Mouse (Mus musculus) brain, adult 2 months (tissue): Measurements from ENCODE around the gene Syt12.
"Not testable (repeated sequence)": the region's sequence is repeated elsewhere in the genome, so short reads cannot be mapped to it uniquely, and the experiment has no call there.

ENCODE experiments used
- DNase-seq: peaks from one replicate; pipeline ENCODE4 v3.0.0; 2011; ENCODE audit warnings: low read depth, low spot score

Syt12 gene

DNA sequence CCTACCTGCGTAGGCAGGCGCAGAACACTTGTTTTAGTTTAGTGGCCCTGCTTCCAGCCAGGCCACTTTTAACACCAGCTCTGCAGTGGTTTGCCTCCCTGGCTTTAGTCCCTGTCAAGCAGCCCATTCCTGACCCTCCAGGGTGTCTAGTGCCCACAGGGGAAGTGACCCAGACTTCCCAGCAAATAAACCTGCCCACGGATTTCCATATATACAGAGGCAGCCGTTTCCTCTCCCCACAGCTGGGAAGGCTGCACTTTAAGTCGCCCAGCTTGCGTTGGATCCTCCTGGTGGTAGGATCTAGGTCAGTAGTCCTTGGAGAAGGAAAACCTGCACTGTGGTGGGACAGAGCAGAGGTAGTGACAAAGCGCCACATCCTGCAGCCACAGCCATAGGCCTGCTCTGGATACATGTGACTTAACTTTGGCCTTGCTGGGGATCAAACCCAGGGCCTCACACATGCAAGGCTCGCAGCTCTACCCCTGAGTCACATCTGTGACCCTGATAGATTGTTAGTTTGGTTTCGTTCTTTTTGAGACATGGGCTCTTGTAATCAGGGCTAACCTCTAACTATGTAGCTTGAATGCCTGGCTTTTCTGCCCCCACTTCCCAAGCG is 13.9 kb upstream of the Syt12 start:
- DNase-seq, result no peak

DNA sequence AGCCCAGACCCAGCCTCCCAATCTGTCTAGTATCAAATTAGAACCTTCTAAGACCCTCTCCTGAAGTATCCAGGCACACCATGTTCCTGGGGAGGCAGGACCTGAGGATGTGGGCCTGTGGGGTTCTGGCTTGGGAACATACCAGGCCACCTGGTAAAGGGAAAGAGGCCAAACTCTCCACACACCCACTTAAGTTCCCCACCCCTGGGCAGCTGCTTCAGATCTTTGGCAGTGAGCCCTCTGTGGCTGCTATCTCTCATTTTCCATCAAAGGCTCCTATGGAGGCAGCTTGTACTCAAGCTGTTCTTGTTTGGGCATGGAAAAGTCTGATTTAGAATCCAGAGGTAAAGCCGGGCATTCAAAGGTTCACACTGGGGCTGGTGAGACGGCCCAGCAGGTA is 10.6 kb upstream of the Syt12 start:
- DNase-seq, result peak; percentile 68

DNA sequence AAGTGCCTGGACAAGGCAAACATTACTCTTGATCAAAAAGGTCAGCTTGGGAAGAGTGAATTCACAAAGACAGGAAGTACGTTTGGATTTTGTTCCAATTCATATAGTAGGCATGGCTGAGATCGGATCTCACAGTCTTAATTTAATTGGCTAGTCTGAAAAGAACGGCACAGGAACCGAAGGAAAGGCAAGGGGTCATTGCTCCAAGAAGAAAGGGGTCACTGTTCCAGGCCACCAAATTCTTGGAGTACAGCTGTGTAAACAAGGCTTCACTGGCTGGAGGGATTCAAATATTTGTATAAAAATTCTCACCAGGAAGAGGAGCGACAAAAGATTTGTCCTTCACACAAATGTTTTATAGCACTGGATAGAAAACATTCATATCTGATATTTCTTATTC is 7.8 kb upstream of the Syt12 start:
- no peak for DNase-seq

DNA sequence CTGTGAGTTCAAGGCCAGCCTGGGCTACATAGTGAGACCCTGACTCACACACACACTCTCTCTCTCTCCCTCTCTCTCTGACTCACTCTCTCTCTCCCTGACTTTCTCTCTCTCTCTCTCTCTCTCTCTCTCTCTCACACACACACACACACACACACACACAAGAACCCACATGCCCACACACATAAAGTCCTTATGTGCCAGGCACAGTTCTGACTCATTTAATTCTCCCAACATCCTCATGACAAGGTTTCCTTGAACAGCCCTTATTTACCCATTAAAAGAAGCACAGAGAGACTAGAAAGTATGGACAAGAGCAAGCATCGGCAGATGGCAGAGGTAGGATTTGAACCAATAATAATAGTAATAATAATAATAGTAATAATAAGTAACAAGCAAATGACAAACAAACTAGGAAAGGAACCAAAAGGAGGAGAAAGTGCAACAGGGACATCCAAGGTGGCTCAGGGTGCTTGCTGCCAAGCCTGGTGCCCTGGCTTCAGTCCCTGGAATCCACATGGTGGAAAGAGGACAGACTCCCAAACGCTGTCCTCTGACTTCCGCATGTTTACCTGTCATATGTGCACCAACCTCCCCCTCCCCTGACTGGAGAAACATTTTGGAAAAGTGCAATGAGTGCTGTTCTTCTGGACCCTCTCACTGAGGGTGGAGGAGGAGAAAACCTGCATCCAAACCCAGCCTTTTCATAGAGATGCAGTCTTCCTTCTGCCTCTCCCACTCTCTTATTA is 5.0 kb upstream of the Syt12 start:
- DNase-seq, result peak; percentile 71

DNA sequence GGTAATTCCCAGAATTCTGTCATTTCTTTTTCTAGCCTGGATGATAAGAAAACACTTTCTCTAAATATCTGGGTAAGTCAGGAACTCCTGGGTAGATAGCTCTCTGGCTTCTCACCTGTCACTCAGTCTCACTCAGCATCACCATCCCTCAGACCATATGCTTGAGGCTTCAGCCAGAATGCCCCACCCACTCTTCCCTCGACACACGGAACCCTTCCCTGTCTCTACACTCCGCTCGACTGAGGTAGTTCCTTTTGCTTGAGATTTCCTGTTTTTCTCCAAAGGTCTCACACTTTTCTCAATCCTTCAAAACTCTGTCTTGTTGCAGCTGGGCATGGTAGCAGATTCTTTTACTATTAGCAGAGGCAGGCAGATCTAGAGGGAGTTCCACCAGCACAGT is 4.1 kb upstream of the Syt12 start:
- DNase-seq, result peak; percentile 94

DNA sequence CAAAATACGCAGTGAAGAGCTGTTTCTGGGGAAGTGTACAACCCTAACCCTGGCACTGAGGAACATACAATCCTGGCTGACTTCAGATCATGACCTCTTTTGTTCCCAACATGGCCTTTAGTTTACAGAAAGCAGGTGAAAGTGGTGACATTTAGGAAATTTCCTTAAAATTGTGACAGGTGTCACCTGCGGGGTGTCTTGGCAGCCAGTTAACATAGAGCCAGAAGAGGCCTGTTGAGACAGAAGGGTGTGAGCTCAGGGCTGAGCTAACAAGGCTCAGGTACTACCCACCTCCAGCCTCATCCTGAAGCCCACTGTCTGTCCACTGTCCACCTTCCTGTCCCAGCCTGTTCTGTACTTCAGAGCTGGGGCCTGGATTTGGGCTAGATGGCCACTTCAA is 2.8 kb upstream of the Syt12 start:
- DNase-seq, result peak; percentile 90

DNA sequence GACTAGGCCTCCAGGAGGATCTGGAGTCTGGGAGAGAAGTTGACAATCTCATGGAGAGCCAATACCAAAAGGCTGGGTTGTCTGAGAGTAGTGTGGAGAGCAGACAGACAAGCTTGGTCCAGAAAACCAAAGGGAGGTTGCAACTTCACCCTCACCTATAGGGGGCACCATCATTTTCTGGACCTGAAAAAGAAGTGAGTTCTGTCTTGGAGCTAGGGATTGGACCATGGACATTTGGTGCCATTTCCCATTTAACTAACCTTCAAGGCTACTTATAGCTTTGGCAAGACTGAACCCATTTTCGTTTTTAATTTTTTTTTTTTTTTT is 906 bp upstream of the Syt12 start:
- no peak for DNase-seq

DNA sequence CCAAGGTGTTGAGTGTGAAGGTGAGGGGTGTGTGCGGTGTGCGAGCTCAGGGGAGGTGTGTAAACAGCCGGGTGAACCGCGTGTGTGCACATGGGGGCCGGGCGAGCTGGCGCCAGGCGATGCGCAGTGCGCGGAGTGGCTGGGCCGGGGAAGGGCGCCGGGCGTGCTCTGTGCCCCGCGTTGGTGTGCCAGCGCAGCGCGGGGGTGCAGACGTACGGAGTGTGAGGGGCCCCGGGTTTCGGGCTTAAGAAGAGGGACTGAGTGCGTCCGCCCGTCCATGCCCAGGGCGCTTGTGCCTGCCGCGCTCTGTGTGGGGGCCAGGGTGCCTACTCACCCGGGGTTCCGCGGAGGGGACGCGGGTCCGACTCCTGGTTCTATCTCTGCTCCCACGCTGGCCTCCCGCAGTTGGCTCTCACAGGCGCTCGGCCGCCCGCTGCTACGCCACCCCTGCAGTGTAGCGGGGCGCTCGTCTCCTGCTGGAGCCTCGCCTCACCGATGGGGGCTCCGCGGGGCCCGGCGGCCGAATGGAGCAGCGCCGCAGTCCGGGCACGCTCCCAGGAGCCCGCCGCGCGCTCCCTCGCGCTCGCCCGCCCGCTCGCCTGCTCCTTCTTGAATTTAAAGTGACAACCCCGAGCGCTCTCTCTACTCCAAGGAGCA is 518 bp downstream of the Syt12 start:
- DNase-seq, result peak; percentile 85

DNA sequence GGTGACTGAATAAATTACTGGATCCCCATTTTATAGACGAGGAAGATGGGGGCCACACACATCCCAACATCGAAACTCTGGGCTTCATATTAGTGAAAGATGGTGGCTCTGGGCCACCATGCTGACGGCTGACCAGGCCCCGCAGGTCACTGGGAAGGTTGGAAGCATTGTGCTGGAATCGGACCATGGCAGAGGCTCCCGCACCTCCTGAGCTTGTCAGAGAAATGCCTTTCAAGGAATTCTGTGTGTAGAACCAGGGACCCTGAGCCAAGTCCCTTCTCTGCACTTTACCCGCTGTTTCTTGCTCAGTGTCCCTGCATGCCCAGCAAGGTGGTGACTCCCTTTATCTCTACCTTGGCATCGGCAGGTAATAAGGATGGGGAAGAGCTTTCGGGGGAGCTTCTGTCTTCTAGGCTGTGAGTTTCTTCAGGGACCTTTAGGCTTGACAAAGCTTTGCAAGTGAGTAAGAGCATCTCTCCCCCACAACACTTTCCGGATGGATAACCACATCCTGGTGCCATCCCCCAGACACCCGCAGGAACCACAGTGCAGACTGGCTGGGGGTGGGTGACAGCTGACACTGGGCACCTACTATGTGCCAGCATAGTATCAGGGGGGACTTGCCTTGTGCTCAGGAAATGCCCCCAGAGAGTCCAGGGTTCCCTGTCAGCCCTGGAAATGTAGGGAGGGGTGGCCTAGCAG is 1.9 kb downstream of the Syt12 start:
- peak; percentile 80 for DNase-seq

DNA sequence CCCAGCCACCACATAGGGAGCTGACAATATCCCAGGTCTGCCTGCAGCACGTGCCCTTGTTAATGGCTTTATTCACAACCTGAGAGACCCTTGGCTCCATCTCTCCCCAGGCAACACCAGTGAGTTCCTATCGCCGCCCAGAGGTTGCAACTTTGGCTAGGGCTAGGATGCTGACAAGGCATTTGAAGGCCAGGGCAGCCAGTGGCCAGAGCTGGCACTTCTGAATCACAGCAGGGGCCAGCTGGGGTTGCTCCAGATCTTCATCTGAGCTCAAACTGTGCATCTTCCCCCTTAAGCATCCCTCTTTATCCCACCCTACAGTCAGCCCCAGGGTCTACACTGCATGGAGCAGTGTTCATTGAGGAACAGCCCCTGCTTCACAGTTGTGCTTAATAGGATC is 2.5 kb downstream of the Syt12 start:
- no peak for DNase-seq

DNA sequence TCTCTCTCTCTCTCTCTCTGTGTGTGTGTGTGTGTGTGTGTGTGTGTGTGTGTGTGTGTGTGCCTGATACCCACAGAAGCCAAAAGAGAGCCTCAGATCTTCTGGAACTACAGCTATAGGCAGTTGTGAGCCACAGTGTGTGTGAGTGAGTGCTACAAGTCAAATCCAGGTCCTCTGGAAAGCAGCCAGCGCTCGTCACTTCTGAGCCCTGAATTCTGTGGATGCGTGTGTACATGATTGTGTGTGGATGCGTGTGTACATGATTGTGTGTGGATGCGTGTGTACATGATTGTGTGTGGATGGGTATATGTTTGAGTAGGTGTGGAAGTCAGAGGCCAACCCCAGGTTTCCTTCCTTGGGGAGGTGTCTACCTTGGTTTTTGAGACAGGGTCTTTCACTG is 3.7 kb downstream of the Syt12 start:
- no peak for DNase-seq

DNA sequence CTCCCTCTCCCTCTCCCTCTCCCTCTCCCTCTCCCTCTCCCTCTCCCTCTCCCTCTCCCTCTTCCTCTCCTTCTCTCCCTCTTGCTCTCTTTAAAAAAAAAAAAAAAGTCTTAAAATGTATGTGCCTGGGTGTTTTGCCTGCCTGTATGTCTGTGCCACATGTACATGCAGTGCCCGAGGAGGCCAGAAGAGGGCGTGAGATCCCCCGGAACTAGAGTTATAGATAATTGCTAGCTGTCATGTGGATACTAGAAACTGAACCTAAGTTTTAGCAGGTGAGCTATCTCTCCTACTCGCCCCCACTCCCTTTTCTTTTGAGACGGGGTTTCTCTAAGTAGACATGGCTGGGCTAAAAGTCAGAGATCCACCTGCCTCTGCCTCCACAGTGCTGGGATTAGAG is 8.9 kb downstream of the Syt12 start:
- DNase-seq, result peak; percentile 44

DNA sequence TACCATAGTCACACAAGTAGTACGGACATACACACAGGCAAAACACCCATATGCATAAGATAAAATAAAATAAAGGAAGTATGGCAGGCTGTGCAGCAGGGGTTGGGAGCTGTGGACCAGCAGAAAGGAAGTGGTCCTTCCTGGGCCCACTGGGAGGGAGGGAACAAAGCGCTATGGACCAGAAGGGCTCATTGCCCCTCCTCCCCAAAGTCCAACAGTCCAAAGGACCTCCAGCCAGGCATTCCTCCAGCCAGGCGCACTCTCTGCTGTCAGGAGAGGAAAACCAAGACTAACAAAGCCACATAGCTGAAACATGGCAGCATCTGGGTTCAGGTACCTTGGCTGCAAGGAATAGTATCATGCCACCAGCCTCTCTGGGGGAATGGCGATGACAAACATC is 12.6 kb downstream of the Syt12 start:
- DNase-seq, result no peak

DNA sequence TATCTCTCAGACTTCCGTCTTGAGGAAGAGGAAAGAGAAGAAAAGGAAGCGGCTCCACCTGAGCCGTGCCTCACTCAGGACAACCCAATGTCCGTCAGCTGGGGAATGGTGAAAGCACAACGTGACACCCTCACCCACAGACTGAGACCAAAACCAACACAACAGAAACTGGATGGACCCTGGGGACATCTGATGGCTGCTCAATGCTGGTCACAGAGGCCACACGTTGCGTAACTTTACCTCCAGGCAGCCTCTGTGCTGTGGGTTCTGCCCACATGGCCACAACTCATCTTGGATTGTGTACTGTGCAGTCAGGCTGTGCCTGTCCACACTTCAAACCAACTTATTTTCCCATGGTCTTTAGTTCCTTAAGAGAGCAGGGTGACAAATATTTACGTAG is 15.3 kb downstream of the Syt12 start:
- DNase-seq, result no peak

DNA sequence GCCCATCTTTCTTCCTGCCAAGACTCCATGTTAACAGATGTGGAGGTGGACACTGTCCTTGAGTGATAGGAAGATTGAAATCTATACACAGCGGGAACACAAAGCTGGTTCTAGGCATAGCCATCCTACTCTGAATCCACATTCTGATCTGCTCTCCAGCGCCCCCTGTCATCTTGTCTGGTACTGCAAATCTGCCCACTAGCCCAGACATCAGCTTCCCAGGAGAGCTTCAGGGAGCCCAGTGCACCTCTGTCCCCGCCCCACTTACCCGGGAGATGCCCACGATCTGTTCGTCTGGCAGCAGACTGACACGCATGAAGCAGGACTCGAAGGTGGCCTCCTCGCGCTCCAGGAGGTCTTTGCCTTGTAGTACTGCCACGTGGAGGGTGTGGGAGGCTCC is 21.0 kb downstream of the Syt12 start:
- DNase-seq, result no peak

DNA sequence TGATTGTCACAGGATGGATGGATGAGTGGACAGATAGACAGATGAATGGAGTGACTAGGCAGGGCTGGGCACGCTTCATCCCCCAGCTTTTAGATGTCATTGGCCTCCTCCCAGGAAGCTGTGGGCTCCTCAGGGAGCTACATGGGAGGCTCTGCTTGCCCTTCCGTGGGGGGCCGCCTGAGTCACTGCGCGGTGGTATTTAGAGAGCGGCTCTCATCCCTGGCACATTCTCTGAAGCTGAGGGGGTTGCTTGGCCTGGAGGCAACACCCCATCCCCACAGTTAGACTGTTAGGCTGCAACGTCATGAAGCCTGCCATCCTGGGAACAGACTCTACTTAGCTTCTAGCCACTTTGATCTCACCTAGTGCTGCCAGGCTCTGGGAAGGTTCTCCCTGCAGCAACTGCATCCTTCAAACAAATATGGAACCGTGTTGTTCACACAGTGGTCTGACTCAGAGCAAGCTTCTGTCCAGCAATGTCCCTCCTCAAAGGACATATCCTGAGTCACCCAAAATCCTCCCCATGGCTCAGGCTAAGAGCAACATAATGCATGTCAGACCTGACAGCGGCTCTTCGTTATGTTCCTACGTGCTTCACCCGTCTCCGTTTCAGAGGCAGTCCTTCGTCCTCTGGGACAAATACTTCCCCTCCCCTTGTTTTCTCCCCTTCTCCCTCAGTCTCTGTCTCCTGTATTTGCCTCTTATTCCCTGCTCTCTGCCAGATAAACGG is 22.0 kb downstream of the Syt12 start:
- DNase-seq, result peak; percentile 76

DNA sequence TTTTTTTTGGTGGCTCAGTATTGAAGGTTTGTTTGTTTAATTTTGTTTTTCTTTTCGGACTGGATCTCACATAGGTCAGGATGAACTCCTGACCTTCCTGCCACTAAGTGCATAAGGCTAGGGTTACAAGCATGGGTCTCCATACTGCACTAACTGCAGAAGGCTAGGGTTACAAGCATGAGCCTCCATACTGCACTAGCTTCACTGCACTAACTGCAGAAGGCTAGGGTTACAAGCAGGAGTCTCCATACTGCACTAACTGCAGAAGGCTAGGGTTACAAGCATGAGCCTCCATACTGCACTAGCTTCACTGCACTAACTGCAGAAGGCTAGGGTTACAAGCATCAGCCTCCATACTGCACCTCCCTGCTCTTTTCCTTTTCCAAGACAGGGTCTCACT is 23.2 kb downstream of the Syt12 start:
- not testable (repeated sequence) for DNase-seq

DNA sequence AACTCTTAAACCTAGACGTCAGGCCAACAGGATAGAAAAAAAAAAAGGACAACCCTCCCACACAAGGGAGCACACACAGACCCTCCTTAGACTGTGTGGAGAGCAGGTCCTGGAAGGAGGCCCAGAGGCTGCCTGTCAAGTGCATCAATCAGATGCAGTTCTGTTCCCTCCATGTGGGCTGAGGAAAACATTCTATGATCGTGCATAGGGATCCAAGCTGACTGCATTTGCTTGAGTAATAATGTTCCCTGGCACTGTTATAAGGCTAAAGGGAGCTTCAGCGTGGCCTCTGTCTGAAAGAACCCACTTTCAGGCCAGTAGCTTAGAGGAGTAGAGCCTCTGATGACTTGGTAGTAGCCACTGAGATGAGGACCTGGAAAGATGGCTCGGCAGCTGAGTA is 24.7 kb downstream of the Syt12 start:
- no peak for DNase-seq

DNA sequence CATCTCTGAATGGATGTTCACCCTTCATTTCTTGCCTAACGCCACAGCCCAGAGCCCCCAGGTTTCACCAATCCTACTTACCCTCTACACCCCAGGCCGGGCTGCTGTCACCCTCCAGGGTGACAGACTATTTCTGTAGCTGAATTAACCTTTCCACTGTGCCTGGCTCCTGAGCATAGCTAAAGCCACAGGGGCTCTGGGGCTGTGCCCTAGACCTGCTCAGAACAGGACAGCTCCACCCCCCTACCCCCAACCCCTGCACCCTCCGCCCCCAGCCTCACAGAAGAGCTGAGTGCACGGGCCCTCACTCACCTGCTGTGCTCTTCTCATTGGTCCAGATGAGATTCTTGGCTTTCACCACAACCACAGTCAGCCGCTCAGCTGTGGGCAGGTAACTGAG is 25.3 kb downstream of the Syt12 start:
- DNase-seq, result no peak

DNA sequence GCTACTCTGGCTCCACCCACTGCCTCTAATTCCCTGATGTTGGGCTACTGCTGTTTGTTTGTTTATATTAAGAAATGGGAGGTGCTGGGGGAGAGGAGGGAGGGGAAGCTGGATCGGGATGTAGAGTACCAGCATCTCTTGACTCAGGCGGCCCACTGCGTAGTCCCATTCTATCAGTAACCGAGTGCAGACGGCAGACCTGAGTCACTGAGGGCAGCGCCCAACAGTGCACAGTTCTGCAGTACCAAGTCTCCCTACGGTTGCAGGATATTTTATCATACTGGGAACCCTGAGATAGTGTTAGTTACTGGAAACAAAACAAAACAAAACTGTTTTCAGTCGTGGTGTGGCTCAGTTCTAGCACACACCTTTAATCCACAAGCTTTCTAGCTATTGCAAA is 26.1 kb downstream of the Syt12 start:
- DNase-seq, result no peak

DNA sequence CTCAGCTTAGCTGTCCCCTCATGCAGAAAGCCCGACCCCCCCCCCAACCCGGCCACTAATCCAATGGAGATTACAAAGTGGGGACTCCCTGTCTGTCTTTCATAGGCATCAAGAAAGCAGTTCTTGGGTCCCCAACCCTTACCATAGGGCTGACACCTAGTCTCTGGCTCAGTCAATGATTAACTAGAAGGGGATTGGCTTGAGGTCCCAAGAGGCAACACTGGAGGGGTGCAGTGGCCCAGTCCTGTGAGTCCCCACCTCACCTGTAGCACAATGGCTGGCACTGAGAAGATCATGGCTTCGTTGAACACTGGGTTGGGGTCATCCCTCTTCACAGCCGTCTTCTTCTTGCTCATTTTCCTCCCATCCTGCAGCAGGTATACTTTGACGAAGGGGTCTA is 26.6 kb downstream of the Syt12 start:
- no peak for DNase-seq

DNA sequence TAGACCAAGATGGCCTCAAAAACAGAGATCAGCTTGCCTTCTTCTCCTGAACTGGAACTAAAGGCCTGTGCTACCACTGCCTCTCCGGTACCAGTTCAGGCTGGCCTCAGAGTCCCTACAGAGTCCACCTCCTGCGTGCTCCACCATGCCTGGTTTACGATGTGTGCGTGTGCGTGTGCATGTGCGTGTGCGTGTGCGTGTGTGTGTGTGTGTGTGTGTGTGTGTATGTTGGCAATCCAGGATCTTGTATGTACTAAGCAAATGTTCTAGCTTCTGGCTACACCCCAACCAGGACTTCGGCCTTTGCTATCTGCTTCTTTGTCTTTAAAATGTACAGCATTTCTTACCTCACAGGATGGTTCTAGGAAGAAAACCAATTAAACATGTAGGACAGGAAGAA is 28.0 kb downstream of the Syt12 start:
- DNase-seq, result no peak
